Mouse (Mus musculus): ENCODE results near the gene Pdzd8. TPM values are rescaled to one million over a fixed set of nuclear protein-coding genes. Genes with fewer than 3 reads are reported as not detected.

Pdzd8 gene
- polyA plus RNA-seq, 1 experiment = 19.9 TPM

DNA sequence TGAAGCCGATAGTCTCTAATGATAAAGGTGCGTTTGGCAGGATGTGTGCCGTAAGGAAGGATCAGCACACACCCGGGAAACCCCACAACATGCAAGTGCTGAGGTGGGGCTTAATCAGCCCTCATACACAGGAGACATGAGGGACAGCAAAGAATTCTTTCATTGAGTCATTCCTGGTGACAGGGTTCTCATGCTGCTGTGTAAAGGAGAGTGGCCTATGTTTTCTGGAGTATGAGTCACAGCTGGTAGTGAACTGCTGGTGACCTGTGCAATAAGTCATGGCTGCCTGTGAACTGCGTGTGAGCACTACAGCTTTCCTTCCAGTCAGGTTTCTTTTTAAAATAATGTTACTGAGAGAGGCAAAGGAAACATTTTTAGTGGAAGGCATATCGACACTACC, 55.8 kb downstream of the Pdzd8 start:
- Histone ChIP-seq H3K27ac (ENCODE audit: insufficient read depth, low read depth, low read length) (no peak overlapping the region), H3K4me1 (ENCODE audit: control insufficient read depth, insufficient read depth, low read length) (no peaks in the 10 kb centered on the region), H3K4me3 (ENCODE audit: insufficient read depth, low read length) (no peak overlapping the region)
- TF ChIP-seq POLR2A (IDR thresholded peaks at IDR 0.05; ENCODE audit: borderline replicate concordance, low read depth, low read length) (no peak), CTCF (IDR thresholded peaks at IDR 0.05; ENCODE audit: low read depth, low read length) (no peak)

DNA sequence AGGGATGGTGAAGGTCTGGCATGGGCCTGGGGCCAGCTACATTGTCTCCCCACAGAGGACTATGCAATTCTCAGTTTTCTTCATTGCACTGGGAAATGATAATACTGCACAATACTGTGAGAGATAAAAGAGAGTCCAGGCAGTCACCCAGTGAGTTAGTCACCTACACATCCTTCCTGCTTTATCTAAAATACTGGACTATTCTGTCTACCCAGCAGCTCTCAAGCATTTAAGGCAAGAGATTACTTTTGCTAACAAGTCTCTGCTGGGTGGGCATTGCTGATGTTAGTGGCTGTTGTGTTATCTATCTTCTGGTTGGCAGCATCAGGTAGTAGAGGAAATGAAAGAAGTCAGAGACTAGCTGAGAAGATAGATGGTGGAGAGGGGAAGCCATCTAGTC, 56.5 kb downstream of the Pdzd8 start:
- no peak overlapping the region for H3K27ac ChIP-seq (ENCODE audit: insufficient read depth, low read depth, low read length)
- TF ChIP-seq CTCF (IDR thresholded peaks at IDR 0.05; ENCODE audit: low read depth, low read length) (no peak), POLR2A (IDR thresholded peaks at IDR 0.05; ENCODE audit: borderline replicate concordance, low read depth, low read length) (no peak)
- no peak overlapping the region for H3K4me3 ChIP-seq (ENCODE audit: insufficient read depth, low read length)
- H3K4me1 ChIP-seq (ENCODE audit: control insufficient read depth, insufficient read depth, low read length) = no peaks in the 10 kb centered on the region

DNA sequence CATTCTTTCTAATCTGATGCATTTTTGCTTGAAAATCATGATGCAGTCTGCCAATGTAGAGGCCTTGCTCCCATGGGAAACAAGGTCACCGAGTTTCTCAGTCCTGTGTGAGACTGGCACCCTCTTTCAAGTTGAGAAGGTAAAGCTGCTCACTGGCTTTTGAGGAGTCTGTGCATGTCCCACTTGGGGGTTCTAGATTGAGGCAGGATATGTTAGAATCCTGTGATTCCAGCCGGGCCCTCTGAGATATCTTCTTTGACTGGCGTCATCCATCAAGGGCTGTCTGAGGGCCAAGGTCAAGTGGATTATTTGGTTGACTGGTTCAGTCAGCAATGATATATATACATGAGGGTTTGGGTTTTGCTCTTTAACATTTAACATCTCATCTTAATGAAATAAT, 63.6 kb downstream of the Pdzd8 start:
- TF ChIP-seq POLR2A (IDR thresholded peaks at IDR 0.05; ENCODE audit: borderline replicate concordance, low read depth, low read length) (no peak), CTCF (IDR thresholded peaks at IDR 0.05; ENCODE audit: low read depth, low read length) (no peak)
- Histone ChIP-seq H3K4me3 (ENCODE audit: insufficient read depth, low read length) (no peak overlapping the region), H3K4me1 (ENCODE audit: control insufficient read depth, insufficient read depth, low read length) (no peaks in the 10 kb centered on the region), H3K27ac (ENCODE audit: insufficient read depth, low read depth, low read length) (no peak overlapping the region)

DNA sequence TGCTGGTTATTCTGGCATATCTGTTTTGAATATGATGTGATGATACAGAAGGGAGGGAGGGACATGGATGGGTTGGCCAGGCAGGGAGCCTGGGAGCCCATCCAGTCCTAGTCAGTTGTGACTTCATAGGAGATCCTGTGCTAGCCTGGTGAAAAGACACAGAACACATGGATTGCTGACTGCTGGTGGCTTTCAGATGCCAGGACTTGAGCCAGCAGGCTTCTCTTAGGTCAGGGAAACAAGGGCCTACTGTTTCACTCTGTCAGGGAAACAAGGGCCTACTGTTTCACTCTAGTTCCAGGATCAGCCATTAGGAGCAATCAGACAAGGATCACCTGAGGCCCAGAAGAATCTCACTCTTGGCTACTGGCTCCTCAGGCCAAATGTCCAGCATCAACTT, 64.7 kb downstream of the Pdzd8 start:
- H3K27ac ChIP-seq (ENCODE audit: insufficient read depth, low read depth, low read length) = no peak overlapping the region
- H3K4me1 ChIP-seq (ENCODE audit: control insufficient read depth, insufficient read depth, low read length) = no peaks in the 10 kb centered on the region
- TF ChIP-seq POLR2A (IDR thresholded peaks at IDR 0.05; ENCODE audit: borderline replicate concordance, low read depth, low read length) (no peak), CTCF (IDR thresholded peaks at IDR 0.05; ENCODE audit: low read depth, low read length) (no peak)
- H3K4me3 ChIP-seq (ENCODE audit: insufficient read depth, low read length) = no peak overlapping the region

DNA sequence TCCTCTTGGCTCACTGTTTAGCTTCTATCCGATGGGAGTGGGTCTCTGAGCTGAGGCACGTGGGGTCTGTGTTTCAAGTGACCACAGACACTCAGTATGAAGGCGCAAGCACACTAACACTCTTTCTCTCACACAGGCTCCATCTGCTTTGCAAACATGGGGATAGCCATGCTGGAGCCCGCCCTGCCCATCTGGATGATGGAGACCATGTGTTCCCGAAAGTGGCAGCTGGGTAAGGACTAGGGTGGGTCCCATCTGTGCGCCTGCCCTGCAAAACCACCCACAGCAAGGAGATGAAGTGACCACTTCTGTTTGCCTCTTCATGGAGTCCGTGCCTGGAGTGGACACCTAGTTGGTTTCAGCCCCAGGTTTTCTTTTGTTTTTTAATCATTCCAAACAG, 69.2 kb downstream of the Pdzd8 start:
- Histone ChIP-seq H3K27ac (ENCODE audit: insufficient read depth, low read depth, low read length) (no peak overlapping the region), H3K4me1 (ENCODE audit: control insufficient read depth, insufficient read depth, low read length) (no peaks in the 10 kb centered on the region), H3K4me3 (ENCODE audit: insufficient read depth, low read length) (no peak overlapping the region)
- TF ChIP-seq CTCF (IDR thresholded peaks at IDR 0.05; ENCODE audit: low read depth, low read length) (no peak), POLR2A (IDR thresholded peaks at IDR 0.05; ENCODE audit: borderline replicate concordance, low read depth, low read length) (no peak)

DNA sequence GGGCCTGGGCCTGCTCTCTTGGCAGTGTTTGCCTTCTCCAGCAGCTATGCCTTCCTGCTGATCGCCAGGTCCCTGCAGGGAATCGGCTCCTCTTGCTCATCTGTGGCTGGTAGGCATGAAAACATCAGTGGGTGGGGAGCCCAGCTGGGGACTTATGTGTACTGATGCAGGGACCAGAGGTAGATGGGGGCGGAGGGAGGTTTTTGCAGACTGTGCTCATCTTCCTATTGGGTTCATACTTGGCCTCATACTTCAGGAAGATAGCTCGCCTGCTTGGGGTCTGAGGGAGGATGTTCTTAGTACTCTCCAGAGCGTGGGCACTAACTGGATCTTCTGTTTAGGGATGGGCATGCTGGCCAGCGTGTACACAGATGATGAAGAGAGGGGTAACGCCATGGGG, 72.4 kb downstream of the Pdzd8 start:
- Histone ChIP-seq H3K4me1 (ENCODE audit: control insufficient read depth, insufficient read depth, low read length) (no peaks in the 10 kb centered on the region), H3K4me3 (ENCODE audit: insufficient read depth, low read length) (no peak overlapping the region), H3K27ac (ENCODE audit: insufficient read depth, low read depth, low read length) (no peak overlapping the region)
- TF ChIP-seq CTCF (IDR thresholded peaks at IDR 0.05; ENCODE audit: low read depth, low read length) (no peak), POLR2A (IDR thresholded peaks at IDR 0.05; ENCODE audit: borderline replicate concordance, low read depth, low read length) (no peak)

DNA sequence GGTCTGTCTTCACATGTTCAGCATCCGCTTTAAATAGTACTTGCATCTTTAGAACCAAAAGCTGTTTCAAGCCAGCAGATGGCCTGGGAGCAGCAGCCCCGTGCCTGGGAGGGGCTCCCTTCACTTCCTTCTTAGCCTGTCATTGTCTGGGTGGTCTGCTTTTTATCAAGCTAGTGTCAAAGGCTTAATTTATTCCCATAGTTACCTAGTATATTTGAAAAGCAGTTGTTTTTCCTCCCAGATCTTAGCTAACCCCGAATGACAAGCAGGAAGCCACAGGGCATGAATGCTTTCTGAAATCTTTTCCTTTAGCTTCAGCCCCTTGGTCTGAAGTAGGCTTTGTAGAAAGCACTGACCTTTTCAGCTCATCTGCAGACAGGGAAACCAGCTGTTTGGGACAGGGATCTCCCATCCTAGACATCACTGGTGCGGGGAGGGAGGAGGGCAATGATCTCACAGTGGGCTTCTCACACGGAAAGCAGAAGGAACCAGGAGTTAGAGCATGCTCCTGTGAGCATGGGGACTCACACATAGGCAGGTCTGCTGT, 78.1 kb downstream of the Pdzd8 start:
- no peak for TF ChIP-seq POLR2A (IDR thresholded peaks at IDR 0.05; ENCODE audit: borderline replicate concordance, low read depth, low read length)
- TF ChIP-seq CTCF (IDR thresholded peaks at IDR 0.05; ENCODE audit: low read depth, low read length) = no peak
- H3K4me3 ChIP-seq (ENCODE audit: insufficient read depth, low read length) = no peak overlapping the region

DNA sequence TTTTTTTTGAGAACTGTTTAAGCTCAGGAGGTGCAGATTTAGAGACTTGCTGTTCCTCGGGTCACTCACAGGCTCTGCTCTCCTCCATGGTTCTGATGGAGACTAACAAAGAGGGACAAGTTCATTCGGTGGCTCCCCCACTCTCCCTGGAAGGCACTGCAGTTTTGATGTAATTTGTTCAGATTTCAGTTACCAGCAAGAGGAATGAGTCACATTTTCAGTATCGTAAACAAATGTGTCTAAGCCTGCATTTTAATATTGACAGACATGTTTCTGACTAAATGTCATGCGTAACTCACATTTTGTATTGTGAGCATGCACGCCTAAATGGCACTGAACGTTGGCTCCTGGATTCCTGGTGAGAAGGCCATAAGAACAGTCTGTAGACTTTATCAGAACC, 79.7 kb downstream of the Pdzd8 start:
- Histone ChIP-seq H3K4me1 (ENCODE audit: control insufficient read depth, insufficient read depth, low read length) (0 out of 2 replicates have a peak, but pooled peaks cover 3% of the 10 kb centered on the region), H3K27ac (ENCODE audit: insufficient read depth, low read depth, low read length) (no peak overlapping the region), H3K4me3 (ENCODE audit: insufficient read depth, low read length) (no peak overlapping the region)
- no peak for TF ChIP-seq CTCF (IDR thresholded peaks at IDR 0.05; ENCODE audit: low read depth, low read length)
- no peak for TF ChIP-seq POLR2A (IDR thresholded peaks at IDR 0.05; ENCODE audit: borderline replicate concordance, low read depth, low read length)

More for the DNA sequence above, 78.1 kb downstream of the Pdzd8 start:
- Histone ChIP-seq H3K27ac (ENCODE audit: insufficient read depth, low read depth, low read length) (no peak overlapping the region), H3K4me1 (ENCODE audit: control insufficient read depth, insufficient read depth, low read length) (0 out of 2 replicates have a peak, but pooled peaks cover 3% of the 10 kb centered on the region)

DNA sequence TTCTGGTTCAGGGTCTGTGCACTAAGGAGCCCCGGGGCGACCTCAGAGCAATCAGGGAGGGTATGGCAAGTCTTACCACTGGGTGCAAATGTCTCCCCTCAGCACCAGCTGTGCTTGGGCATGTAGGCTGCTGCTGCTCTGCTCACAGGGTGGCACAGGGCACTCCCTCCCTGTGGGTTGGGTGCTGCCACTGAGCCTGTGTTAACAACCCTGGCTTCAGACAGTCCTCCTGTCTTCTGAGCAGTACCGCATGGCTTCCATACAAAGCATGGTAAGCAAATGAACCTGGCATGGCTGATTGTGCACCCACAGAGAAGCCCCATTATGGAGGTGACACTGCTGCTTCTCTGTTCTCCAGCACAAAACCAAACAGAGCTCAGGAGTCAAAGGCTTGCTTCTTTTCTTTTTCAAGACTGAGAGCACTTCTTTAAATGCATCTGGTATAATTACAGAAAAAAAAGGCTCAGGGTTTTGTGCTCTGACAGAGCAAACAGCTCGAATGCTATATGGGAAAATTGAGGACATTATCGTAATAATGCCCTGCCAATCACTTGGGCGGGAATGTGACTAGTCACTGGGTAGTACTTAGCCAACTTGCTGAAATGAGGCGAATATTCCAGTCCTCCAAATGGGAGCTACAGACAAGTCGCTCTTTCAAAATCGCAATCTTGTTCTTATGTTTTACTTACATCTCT, 80.6 kb downstream of the Pdzd8 start:
- Histone ChIP-seq H3K27ac (ENCODE audit: insufficient read depth, low read depth, low read length) (no peak overlapping the region), H3K4me1 (ENCODE audit: control insufficient read depth, insufficient read depth, low read length) (0 out of 2 replicates have a peak, but pooled peaks cover 3% of the 10 kb centered on the region), H3K4me3 (ENCODE audit: insufficient read depth, low read length) (no peak overlapping the region)
- TF ChIP-seq CTCF (IDR thresholded peaks at IDR 0.05; ENCODE audit: low read depth, low read length) (no peak), POLR2A (IDR thresholded peaks at IDR 0.05; ENCODE audit: borderline replicate concordance, low read depth, low read length) (no peak)

DNA sequence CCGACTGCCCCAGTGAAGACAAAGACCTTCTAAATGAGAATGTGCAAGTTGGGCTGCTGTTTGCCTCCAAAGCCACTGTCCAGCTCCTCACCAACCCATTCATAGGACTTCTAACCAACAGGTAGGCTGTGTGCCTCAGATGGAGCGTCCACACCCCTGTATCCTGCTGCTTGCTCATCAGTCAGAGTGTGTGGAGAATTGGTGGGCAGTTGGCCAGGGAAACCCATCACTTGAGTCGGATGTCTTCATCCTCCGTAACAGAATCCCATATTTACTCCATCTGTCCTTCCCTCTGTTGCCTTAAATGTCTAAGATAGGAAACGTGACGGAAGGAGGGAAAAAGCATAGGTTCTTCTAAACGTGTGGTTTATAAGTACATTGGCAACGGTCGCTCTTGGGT, 82.4 kb downstream of the Pdzd8 start:
- Histone ChIP-seq H3K4me1 (ENCODE audit: control insufficient read depth, insufficient read depth, low read length) (0 out of 2 replicates have a peak, but pooled peaks cover 3% of the 10 kb centered on the region), H3K4me3 (ENCODE audit: insufficient read depth, low read length) (no peak overlapping the region), H3K27ac (ENCODE audit: insufficient read depth, low read depth, low read length) (no peak overlapping the region)
- no peak for TF ChIP-seq CTCF (IDR thresholded peaks at IDR 0.05; ENCODE audit: low read depth, low read length)
- no peak for TF ChIP-seq POLR2A (IDR thresholded peaks at IDR 0.05; ENCODE audit: borderline replicate concordance, low read depth, low read length)

Data from bone marrow macrophage, adult 2 months (primary cell).